Mouse (Mus musculus) E14TG2a.4 (cell line): ENCODE measurements around the gene Il1rap.

Experiments used
- H3K27me3 ChIP-seq: 2 replicates; pipeline ENCODE4 v1.6.1; 2014; ENCODE audit warnings: low read length, control low read depth; ENCODE audit not compliant: insufficient read depth
- H3K36me3 ChIP-seq: 2 replicates; pipeline ENCODE4 v1.6.1; 2014; ENCODE audit warnings: low read length, control low read depth; ENCODE audit not compliant: insufficient read depth
- H3K4me1 ChIP-seq: replicated peaks from 2 replicates; pipeline ENCODE4 v1.6.1; 2014; ENCODE audit warnings: low read depth, low read length, control low read depth
- H3K4me3 ChIP-seq: replicated peaks from 2 replicates; pipeline ENCODE4 v1.5.1; 2014; ENCODE audit warnings: mild to moderate bottlenecking, low read length
- H3K9me3 ChIP-seq: 2 replicates; pipeline ENCODE4 v1.6.1; 2014; ENCODE audit warnings: low read length, control low read depth
- CTCF ChIP-seq: conservative IDR thresholded peaks from 2 replicates; pipeline ENCODE4 v1.5.1; 2014; ENCODE audit warnings: low read length
- NANOG ChIP-seq: IDR thresholded peaks from 2 replicates; pipeline ENCODE4 v1.6.1; 2014; ENCODE audit warnings: borderline replicate concordance, low read length, mixed read lengths
- POU5F1 ChIP-seq: IDR thresholded peaks from 2 replicates; pipeline ENCODE4 v1.6.1; 2014; ENCODE audit warnings: low read length, borderline replicate concordance

The Il1rap gene

DNA sequence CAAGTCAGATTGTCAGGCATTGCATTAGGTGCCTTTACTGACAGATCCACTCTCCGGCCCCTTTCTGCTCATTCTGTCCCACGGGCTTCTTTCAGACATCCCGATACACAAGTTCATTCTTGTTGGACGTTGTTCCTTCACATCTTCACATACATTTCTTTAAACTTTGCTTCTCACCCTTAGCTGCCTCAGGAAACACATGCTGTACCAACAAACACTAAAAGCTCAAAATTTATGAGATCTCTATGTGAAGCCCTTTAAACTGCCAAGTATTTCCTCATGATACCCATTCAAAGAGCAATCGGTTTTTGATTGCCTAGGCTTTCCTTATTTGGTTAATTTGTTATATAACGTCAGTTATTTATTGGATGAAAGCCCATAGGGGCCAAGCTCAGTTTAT is 61.6 kb downstream of the Il1rap start:
- no peak for TF ChIP-seq CTCF
- Histone ChIP-seq H3K27me3 (no peaks in the 10 kb centered on the region), H3K4me1 (no peaks in the 10 kb centered on the region)

DNA sequence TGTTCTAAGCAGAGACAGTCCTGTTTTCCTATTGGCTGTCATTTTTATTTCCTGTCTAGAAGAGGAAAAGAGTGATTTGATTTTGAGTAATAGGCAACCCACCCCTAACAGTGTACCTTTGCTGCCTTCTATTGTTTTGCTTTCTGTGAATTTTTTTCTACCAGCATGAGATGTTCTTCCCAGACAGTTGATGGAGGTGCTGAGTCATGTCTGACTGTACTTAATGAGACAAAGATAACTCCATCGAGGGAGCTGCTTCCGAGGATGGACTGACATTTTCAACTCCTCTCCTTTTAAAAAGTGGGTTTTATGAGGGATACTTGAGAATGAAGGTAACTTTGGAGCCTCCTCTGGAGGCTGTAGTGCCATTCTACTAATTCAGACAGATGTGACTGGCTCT is 64.6 kb downstream of the Il1rap start:
- no peaks in the 10 kb centered on the region for H3K4me1 ChIP-seq
- H3K36me3 ChIP-seq, result no peaks in the 10 kb centered on the region
- H3K4me3 ChIP-seq, result no peak overlapping the region
- H3K9me3 ChIP-seq, result no peaks in the 10 kb centered on the region
- TF ChIP-seq POU5F1 (no peak), CTCF (no peak), NANOG (no peak)
- H3K27me3 ChIP-seq, result no peaks in the 10 kb centered on the region

More for the DNA sequence above, 61.6 kb downstream of the Il1rap start:
- Histone ChIP-seq H3K9me3 (no peaks in the 10 kb centered on the region), H3K36me3 (no peaks in the 10 kb centered on the region), H3K4me3 (no peak overlapping the region)

DNA sequence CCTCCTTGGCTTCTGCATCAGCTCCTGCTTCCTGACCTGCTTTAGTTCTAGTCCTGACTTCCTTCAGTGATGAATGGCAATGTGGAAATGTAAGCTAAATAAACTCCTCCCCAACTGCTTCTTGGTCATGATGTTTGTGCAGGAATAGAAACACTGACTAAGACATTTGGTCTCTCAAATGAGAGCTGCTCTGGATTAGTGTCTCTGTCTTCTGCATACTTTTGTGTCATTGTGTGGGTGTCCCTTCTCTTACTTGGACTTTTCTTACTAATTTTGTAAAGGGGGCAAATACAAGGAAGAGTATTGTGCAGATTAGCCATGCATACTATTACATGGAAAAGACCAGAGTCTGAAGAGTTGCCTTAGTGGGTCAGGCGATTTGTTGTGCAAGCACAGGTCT is 65.5 kb downstream of the Il1rap start:
- no peaks in the 10 kb centered on the region for H3K36me3 ChIP-seq

DNA sequence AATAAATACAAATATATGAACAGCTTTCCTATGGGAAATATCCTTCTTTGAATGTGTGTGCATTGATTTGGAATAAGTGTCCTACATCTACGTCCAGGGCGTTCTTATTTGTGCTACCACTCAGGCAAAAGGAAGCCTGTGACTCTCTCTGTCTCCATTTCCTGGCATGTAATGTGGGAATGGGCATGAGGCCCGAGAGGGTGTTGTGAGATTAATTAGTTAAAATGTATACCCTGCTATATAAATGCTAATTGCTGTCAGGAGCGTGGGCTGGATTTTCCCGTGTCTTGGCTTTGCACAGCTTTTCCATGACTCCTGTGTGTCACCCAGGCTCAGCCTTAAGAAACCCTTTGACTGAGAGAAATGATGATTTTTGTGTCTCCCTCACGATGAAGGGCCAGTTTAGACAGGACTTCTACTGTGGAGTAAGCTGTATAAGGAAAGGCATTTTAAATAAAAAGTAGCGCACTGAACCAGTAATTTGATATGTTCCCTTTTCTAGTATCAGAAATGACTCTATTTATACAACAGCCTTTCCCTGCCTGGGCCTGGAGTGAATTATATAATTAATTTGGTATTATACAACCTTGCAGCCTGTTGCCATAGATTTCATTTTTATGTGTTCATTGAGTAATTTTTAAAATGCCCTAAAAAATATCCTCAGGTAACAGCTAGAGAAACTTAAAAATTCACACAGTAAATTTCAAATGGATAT is 81.4 kb downstream of the Il1rap start:
- Histone ChIP-seq H3K27me3 (no peaks in the 10 kb centered on the region), H3K4me3 (no peak overlapping the region), H3K9me3 (no peaks in the 10 kb centered on the region), H3K4me1 (no peaks in the 10 kb centered on the region), H3K36me3 (no peaks in the 10 kb centered on the region)
- TF ChIP-seq NANOG, result no peak
- TF ChIP-seq CTCF, result no peak
- TF ChIP-seq POU5F1, result no peak

More for the DNA sequence above, 65.5 kb downstream of the Il1rap start:
- TF ChIP-seq NANOG, result no peak
- TF ChIP-seq POU5F1, result no peak
- no peak for TF ChIP-seq CTCF
- no peak overlapping the region for H3K4me3 ChIP-seq
- no peaks in the 10 kb centered on the region for H3K27me3 ChIP-seq
- H3K9me3 ChIP-seq, result no peaks in the 10 kb centered on the region
- H3K4me1 ChIP-seq, result no peaks in the 10 kb centered on the region

DNA sequence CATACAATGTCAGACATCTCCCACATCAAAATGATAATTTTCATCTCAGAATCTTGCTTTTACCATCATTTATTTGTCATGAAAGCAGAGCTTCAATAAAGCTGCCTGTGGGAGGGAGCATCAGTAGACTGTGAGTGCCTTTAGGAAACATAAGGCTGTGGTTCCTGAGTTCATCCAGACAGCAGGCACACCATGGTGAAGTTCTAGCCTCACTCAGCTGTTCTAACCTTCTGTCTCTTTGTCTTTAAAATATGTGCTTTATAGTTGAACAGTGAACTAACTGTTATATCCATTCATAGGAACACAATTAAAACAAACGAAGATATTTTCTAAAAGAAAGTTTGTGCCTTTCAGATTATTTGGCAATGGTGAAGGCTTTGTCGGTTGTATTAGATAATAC is 84.9 kb downstream of the Il1rap start:
- TF ChIP-seq NANOG, result no peak
- no peak for TF ChIP-seq CTCF
- TF ChIP-seq POU5F1, result no peak
- H3K4me1 ChIP-seq, result no peaks in the 10 kb centered on the region
- H3K4me3 ChIP-seq, result no peak overlapping the region

DNA sequence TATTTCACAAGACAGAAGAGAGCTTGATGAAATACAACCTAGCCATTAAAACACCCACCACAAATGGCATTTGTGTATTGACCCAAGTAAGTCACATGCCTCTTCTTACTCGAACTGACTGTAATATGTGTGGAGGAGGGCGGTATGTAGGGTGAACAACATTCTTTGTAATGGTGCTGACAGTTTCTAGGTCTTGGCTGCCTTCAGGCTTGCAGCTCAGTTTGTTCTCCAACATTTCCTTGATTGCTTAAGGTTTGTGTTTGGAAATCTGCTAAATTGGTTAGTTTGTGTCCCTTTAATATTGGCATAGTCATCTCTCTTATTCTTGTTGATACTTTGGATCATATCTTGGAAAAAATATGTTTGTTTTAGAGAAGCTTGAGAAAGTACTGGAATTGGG is 87.6 kb downstream of the Il1rap start:
- TF ChIP-seq POU5F1, result no peak
- TF ChIP-seq CTCF, result no peak
- TF ChIP-seq NANOG, result no peak
- H3K4me3 ChIP-seq, result no peak overlapping the region
- no peaks in the 10 kb centered on the region for H3K27me3 ChIP-seq
- H3K4me1 ChIP-seq, result no peaks in the 10 kb centered on the region
- no peaks in the 10 kb centered on the region for H3K36me3 ChIP-seq
- no peaks in the 10 kb centered on the region for H3K9me3 ChIP-seq

More for the DNA sequence above, 84.9 kb downstream of the Il1rap start:
- no peaks in the 10 kb centered on the region for H3K27me3 ChIP-seq
- H3K36me3 ChIP-seq, result no peaks in the 10 kb centered on the region
- H3K9me3 ChIP-seq, result no peaks in the 10 kb centered on the region

DNA sequence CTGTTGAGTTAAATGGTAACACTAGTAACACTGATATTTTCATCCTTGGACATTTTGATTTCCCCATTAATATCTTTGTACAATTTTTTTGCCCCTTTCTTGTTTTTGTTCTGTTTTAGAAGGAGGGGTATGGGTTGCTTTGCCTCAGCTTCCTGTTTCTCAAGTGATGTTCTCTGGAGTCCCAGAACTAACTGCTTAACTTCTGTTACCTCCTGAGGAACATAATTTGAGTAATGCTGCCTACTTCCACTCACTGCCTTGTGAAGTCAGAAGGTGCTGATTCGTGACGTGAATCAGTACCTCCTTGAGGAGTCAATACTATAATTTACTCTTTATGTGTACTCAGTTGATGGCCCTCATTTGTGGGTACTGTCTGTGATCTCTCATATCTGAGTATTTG is 98.9 kb downstream of the Il1rap start:
- no peak for TF ChIP-seq NANOG
- no peak for TF ChIP-seq POU5F1
- no peak for TF ChIP-seq CTCF
- Histone ChIP-seq H3K4me3 (no peak overlapping the region), H3K4me1 (no peaks in the 10 kb centered on the region), H3K27me3 (no peaks in the 10 kb centered on the region), H3K9me3 (no peaks in the 10 kb centered on the region), H3K36me3 (no peaks in the 10 kb centered on the region)

DNA sequence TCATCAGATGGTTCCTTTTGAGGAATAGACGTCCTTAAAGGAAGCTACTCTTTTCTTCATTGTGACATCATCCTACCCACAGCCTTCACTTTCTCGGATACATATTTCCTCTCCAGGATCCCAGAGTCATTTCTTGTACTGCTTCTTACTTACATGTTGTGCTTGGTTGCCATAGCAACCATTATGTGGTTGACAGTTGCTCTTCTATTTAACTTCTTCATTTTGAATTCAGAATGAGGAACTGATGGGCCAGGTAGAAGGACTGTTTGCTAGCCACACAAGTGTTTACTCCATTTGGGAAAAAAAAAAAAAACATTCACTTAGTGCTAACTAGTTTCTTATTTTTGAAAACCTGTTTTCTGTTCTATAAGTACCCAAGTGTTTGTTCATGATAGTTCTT is 108.3 kb downstream of the Il1rap start:
- no peak for TF ChIP-seq POU5F1
- TF ChIP-seq CTCF, result no peak
- TF ChIP-seq NANOG, result no peak
- Histone ChIP-seq H3K27me3 (no peaks in the 10 kb centered on the region), H3K4me3 (no peak overlapping the region), H3K4me1 (no peaks in the 10 kb centered on the region), H3K9me3 (no peaks in the 10 kb centered on the region), H3K36me3 (no peaks in the 10 kb centered on the region)

DNA sequence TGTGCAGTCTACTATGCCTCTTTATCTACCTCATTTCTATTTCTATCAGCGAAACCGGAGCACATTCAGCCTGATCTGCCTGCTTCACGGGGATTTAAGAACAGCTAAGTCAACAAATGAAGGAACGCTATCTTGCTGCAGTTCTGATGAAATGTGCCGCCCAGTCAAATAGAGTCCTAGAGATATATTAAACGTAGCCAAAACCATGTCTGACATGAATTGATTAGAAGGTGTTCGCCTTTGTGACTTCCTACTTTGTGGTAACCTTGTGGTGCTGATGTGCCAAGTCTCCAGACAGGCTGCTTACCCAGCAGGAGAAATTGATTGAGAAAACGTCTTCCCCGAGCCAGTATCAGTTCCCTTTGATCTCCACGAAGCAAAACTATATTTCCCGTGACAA is 109.8 kb downstream of the Il1rap start:
- no peaks in the 10 kb centered on the region for H3K4me1 ChIP-seq
- H3K9me3 ChIP-seq, result no peaks in the 10 kb centered on the region
- no peak overlapping the region for H3K4me3 ChIP-seq
- no peaks in the 10 kb centered on the region for H3K36me3 ChIP-seq
- TF ChIP-seq CTCF (no peak), NANOG (no peak), POU5F1 (no peak)
- no peaks in the 10 kb centered on the region for H3K27me3 ChIP-seq
